Mouse (Mus musculus) neural tube, embryonic 14.5 days (tissue): Measurements from ENCODE around the gene Ccdc149. TPM values are rescaled to one million over a fixed set of nuclear protein-coding genes. Genes with fewer than 3 reads are reported as not detected.

Source experiments
- ATAC-seq: fragments of 200-750 bp; cut with Nextera tagmentation; 2 replicates; pipeline ENCODE4 v1.8.0; 2017; ENCODE audit warnings: low read depth, mild to moderate bottlenecking, moderate TSS enrichment, moderate library complexity
- H3K27ac ChIP-seq: fragments of 300-500 bp; sonication (generic); 2 replicates; pipeline ENCODE4 v1.5.1; 2014; ENCODE audit warnings: low read depth, mild to moderate bottlenecking, control low read depth, low read length, moderate library complexity, mixed read lengths
- H3K27me3 ChIP-seq: fragments of 300-500 bp; sonication (generic); 2 replicates; pipeline ENCODE4 v1.6.1; 2014; ENCODE audit warnings: low read length; ENCODE audit not compliant: control insufficient read depth, insufficient read depth
- H3K36me3 ChIP-seq: fragments of 300-500 bp; sonication (generic); 2 replicates; pipeline ENCODE4 v1.6.1; 2014; ENCODE audit warnings: low read length, mixed read lengths; ENCODE audit not compliant: control insufficient read depth, insufficient read depth
- H3K4me1 ChIP-seq: fragments of 300-500 bp; sonication (generic); 2 replicates; pipeline ENCODE4 v1.6.1; 2014; ENCODE audit warnings: low read length; ENCODE audit not compliant: control insufficient read depth, insufficient read depth
- H3K4me2 ChIP-seq: fragments of 300-500 bp; sonication (generic); 2 replicates; pipeline ENCODE4 v1.6.1; 2014; ENCODE audit warnings: mild to moderate bottlenecking, low read depth, low read length, control low read depth
- H3K4me3 ChIP-seq: fragments of 300-500 bp; sonication (generic); 2 replicates; pipeline ENCODE4 v1.5.1; 2014; ENCODE audit warnings: low read depth, low read length, control low read depth, mixed read lengths
- H3K9ac ChIP-seq: fragments of 300-500 bp; sonication (generic); replicated peaks from 2 replicates; pipeline ENCODE4 v1.6.1; 2014; ENCODE audit warnings: low read depth, mild to moderate bottlenecking, control low read depth, low read length, mixed read lengths
- H3K9me3 ChIP-seq: fragments of 300-500 bp; sonication (generic); 2 replicates; pipeline ENCODE4 v1.6.1; 2016; ENCODE audit warnings: low read length; ENCODE audit not compliant: control insufficient read depth
- WGBS: fragments of 180-500 bp; shearing (Covaris S2); extraction: QIAGEN DNeasy Blood & Tissue Kit; methylation state at CpG from one replicate; pipeline ENCODE4 v1.1.7; 2014; 5-methylcytosine and 5-hydroxymethylcytosine counted together
- polyA plus RNA-seq: library from polyadenylated mRNA; unstranded; fragments of >200 nt; fragmentation: Nextera tagmentation; extraction: Ambion mirVana; gene quantifications from 2 replicates; pipeline ENCODE4 v1.2.1, GENCODE M21; 2014

Ccdc149 gene
- polyA plus RNA-seq, 1 experiment from 2014 or later: 12.3 TPM

DNA sequence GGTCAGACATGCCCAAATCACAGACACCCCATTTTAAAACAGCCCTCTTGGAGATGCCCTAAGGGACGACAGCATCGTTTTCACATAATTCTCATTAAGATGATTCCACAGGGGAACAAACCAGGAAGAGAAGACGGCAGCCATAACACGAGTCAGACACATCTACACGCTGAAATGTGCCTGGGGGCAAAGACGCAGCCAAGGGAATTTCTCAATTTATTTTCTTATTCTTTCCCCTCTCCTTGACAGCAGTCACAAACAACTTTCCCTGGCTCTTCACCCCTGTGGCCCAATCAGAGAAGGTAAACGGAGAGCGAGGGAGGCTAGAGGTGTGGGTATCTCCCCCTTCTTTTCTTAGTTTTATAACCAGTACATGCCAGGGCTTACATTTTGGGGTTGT lies 66.9 kb downstream of the Ccdc149 start:
- no peak overlapping the region for H3K4me2 ChIP-seq
- no peak overlapping the region for H3K27ac ChIP-seq
- no peak overlapping the region for H3K4me3 ChIP-seq
- no peaks in the 10 kb centered on the region for H3K27me3 ChIP-seq
- no peaks in the 10 kb centered on the region for H3K9me3 ChIP-seq
- WGBS: 61% methylated on average over 8 of the region's 8 CpGs
- H3K9ac ChIP-seq: no peak overlapping the region
- ATAC-seq: no peak
- H3K36me3 ChIP-seq: no peaks in the 10 kb centered on the region
- H3K4me1 ChIP-seq: no peaks in the 10 kb centered on the region

DNA sequence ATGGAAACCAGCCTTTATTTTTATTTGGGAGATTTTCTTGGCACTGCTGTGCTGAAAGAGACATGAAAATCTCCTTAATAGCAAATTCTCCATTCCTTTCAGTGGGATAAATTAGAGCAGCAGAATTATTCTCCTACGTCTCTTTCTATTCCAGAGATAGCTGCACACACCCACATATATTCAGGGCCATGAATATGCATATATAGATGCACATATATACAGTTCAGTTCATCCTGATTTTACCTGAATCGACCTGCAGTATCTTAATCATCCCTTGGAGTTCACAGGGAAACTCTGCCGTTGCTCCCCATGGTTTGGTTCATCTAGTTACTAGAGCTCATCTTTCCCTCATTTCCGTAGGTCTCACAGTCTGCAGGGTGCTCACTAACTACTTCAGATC lies 77.6 kb downstream of the Ccdc149 start:
- ATAC-seq: no peak
- Histone ChIP-seq H3K36me3 (no peaks in the 10 kb centered on the region), H3K9me3 (no peaks in the 10 kb centered on the region), H3K4me1 (no peaks in the 10 kb centered on the region), H3K27me3 (no peaks in the 10 kb centered on the region), H3K9ac (no peak overlapping the region), H3K4me3 (no peak overlapping the region), H3K27ac (no peak overlapping the region), H3K4me2 (no peak overlapping the region)
- WGBS: 90% methylated on average over 4 of the region's 4 CpGs

DNA sequence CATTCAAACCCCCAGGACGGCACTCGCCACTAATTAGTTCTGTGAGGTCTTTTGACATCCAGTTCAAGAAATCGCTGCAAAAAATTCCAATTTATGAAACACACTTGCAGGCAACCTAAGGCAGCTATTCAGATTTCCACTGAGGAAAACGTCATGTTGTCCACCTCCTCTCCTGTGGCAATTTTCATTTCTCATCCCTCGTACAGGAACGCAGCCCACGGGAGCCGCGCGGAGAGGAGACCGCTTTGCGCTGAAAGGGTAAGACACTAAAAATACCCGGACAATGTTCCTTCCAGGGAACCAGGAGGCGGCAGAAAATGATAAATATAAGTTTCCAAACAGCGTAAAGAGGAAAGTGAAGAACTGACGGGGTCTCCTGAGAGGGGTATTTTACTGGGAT lies 79.8 kb downstream of the Ccdc149 start:
- Histone ChIP-seq H3K9ac (no peak overlapping the region), H3K4me2 (peak overlapping the region; percentile 14; the same call in 1 of the 2 replicates), H3K27me3 (no peaks in the 10 kb centered on the region), H3K27ac (no peak overlapping the region), H3K4me3 (no peak overlapping the region), H3K4me1 (no peaks in the 10 kb centered on the region), H3K36me3 (no peaks in the 10 kb centered on the region), H3K9me3 (no peaks in the 10 kb centered on the region)
- ATAC-seq: no peak
- whole genome bisulfite sequencing: 72% methylated on average over 16 of the region's 16 CpGs

DNA sequence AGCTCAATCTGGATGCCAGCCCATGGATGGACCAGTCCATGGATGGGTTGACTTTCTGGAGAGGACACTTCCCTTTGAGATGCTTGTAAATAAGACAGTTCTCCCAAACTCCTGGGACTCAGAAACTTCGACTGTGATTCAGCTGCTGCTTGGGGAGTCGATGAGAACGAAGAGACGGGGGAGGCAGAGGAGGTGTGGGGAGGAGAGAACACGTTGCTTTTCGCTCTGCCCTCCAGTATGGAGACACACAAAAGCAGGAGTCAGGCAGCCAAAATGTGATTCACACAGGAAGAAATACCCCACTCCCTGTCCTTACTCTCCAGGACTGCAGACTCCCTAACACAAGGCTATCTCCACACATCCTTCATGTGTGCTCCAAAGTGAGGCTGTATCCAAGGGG lies 80.9 kb downstream of the Ccdc149 start:
- no peak overlapping the region for H3K9ac ChIP-seq
- H3K9me3 ChIP-seq: no peaks in the 10 kb centered on the region
- H3K4me1 ChIP-seq: no peaks in the 10 kb centered on the region
- H3K27ac ChIP-seq: no peak overlapping the region
- H3K4me3 ChIP-seq: no peak overlapping the region
- ATAC-seq: no peak
- no peaks in the 10 kb centered on the region for H3K36me3 ChIP-seq
- 90% methylated on average over 6 of the region's 6 CpGs for WGBS
- no peaks in the 10 kb centered on the region for H3K27me3 ChIP-seq
- no peak overlapping the region for H3K4me2 ChIP-seq

DNA sequence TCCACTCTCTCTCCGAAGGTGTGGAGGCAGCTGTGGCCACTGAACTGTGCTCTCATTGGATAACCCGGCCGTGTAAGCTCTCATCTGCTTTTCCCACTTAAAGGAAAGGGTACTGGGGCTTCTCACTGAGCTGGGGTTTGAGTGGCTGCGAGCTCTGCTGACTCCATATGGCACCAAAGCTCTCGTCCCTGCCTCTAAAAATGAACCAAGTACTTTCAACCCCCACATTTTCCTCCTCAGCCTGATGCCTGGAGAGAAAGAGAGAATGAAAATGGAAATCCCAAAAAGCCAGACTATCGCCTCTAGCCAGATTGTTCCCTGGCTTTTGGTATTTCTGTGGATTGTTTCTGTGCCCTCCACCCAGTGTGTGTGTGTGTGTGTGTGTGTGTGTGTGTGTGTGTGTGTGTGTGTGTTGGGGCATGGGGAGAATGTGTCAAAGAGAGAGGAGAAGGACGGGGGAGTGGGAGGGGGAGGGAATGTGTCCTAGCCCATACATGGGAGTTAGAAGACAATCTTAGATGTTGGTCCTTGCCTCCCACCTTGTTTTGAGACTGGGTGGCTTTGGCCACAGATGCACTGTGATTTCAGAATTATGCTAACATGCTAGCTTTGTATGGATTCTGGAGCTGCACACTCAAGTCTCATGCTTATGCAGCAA lies 83.1 kb downstream of the Ccdc149 start:
- no peaks in the 10 kb centered on the region for H3K9me3 ChIP-seq
- no peaks in the 10 kb centered on the region for H3K27me3 ChIP-seq
- H3K9ac ChIP-seq: no peak overlapping the region
- WGBS: 79% methylated on average over 7 of the region's 7 CpGs
- H3K36me3 ChIP-seq: no peaks in the 10 kb centered on the region
- H3K4me1 ChIP-seq: no peaks in the 10 kb centered on the region
- no peak overlapping the region for H3K27ac ChIP-seq
- no peak overlapping the region for H3K4me2 ChIP-seq
- no peak for ATAC-seq
- H3K4me3 ChIP-seq: no peak overlapping the region

DNA sequence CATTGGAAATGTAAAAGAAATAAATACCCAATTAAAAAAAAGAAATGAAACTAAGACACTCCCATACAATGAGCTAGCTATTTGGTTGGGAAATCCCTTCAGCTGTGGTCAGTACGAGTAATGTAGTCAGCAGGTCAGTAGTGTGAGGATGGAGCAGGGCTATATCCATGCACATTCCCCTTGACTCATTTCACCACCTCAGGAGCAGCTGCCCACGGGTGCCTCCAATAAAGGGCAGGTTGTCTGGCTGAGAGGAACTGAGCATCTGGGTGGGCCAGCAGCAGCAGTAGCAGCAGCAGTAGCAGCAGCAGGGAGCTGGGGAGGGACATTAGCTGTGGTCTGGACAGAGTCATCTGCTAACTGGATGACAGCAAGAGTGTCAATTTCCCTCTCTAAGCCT lies 85.3 kb downstream of the Ccdc149 start:
- WGBS: 70% methylated on average over 2 of the region's 2 CpGs
- Histone ChIP-seq H3K4me1 (no peaks in the 10 kb centered on the region), H3K4me3 (no peak overlapping the region), H3K4me2 (no peak overlapping the region), H3K27ac (no peak overlapping the region), H3K27me3 (no peaks in the 10 kb centered on the region), H3K9ac (no peak overlapping the region), H3K36me3 (no peaks in the 10 kb centered on the region), H3K9me3 (no peaks in the 10 kb centered on the region)
- ATAC-seq: no peak

DNA sequence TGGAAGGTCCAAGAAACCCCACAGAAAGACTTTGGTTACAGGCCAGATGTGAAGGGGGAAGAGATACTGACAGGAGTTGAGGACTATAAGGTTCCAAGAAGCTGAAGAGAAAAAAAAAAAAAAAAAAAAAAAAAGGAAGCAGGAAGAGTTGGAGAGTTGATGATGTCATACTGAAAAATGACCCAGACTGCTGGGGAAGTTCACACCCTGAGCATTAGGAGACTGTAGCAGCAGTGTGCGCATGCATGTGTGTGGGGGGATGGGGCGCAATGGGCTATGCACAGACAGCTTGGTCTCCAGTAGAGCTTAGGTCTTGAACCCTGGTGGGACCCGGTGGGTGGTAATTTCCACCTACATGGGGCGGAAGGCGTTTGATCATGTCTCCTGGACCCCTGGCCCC lies 87.6 kb downstream of the Ccdc149 start:
- Histone ChIP-seq H3K4me3 (no peak overlapping the region), H3K4me1 (no peaks in the 10 kb centered on the region), H3K9ac (no peak overlapping the region), H3K36me3 (no peaks in the 10 kb centered on the region), H3K9me3 (no peaks in the 10 kb centered on the region), H3K27me3 (no peaks in the 10 kb centered on the region), H3K4me2 (no peak overlapping the region), H3K27ac (no peak overlapping the region)
- no peak for ATAC-seq
- 89% methylated on average over 5 of the region's 5 CpGs for WGBS

DNA sequence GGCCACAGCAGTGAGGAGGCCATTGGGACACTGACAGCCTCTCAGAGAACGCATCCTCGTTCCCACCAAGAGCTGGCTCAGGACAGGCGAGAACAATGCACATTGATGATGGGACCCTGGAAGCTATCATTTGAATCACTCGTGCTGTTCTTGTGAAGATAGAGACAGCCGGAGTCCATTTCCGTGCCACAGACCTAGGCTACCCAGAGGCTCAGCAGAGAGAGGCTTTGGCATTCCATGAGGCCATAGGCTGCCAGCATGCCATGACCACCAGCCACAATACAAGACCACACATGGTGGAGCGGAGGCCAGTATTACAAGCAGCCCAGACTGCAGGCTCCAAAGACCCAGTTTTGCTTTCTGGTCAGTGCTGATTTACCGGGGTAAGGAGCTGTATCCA lies 88.5 kb downstream of the Ccdc149 start:
- Histone ChIP-seq H3K36me3 (no peaks in the 10 kb centered on the region), H3K27ac (no peak overlapping the region), H3K4me3 (no peak overlapping the region), H3K4me1 (no peaks in the 10 kb centered on the region), H3K4me2 (no peak overlapping the region), H3K9ac (no peak overlapping the region), H3K27me3 (no peaks in the 10 kb centered on the region), H3K9me3 (no peaks in the 10 kb centered on the region)
- 70% methylated on average over 8 of the region's 8 CpGs for WGBS
- ATAC-seq: no peak

DNA sequence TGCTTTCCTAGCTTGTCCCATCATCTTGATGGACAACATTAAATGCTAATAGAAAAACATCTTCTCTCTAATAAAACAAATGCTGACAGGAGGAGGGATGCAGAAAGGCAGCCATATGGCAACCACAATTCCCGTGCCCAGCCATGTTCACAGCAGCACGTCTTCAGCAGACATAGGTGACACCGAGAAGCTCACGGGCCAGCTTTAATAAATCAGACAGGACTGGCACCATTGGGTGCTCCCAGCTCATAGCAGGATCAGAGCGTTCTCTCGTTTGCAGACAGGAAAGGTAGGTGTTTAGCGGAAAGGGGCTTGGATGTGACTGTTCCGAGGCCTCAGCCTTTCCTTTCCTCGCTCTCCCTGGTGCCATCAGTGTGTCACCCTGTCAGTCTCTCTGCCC lies 95.5 kb downstream of the Ccdc149 start:
- 67% methylated on average over 9 of the region's 9 CpGs for WGBS
- Histone ChIP-seq H3K4me1 (no peaks in the 10 kb centered on the region), H3K27me3 (no peaks in the 10 kb centered on the region), H3K27ac (no peak overlapping the region), H3K4me2 (no peak overlapping the region), H3K4me3 (no peak overlapping the region), H3K9ac (no peak overlapping the region), H3K36me3 (no peaks in the 10 kb centered on the region), H3K9me3 (no peaks in the 10 kb centered on the region)
- no peak for ATAC-seq
